Mouse (Mus musculus) liver, embryonic 14.5 days (tissue): ENCODE measurements at regions not wholly inside any gene's neighbourhood (a gene's known extent, or its start where the extent isn't known, plus 50 kb on each side); places are given as distances from the start of the nearest gene placed in this dataset.

Experiments used
- CTCF ChIP-seq: IDR thresholded peaks from 2 replicates; pipeline ENCODE4 v1.5.1; 2016; ENCODE audit warnings: antibody characterized with exemption, low read depth, control low read depth
- EP300 ChIP-seq: IDR thresholded peaks from 2 replicates; pipeline ENCODE4 v1.6.1; 2016; ENCODE audit warnings: antibody characterized with exemption, low read depth

GRCm38 (mm10) chr4:124086254-124086653, 168.4 kb upstream of the 4930535I16Rik start:
- TF ChIP-seq CTCF (no peak), EP300 (no peak)
